Mouse (Mus musculus) intestine, embryonic 14.5 days (tissue): ENCODE results near the gene Tent5b. TPM values are rescaled to one million over a fixed set of nuclear protein-coding genes. Genes with fewer than 3 reads are reported as not detected.

Source experiments
- ATAC-seq: fragments of 200-750 bp; cut with Nextera tagmentation; replicated peaks from 2 replicates; pipeline ENCODE4 v1.8.0; 2017; ENCODE audit warnings: low read depth, moderate number of reproducible peaks, moderate TSS enrichment, moderate library complexity; ENCODE audit not compliant: low FRiP score, low TSS enrichment
- DNase-seq: peaks from one replicate; pipeline ENCODE4 v3.0.0-alpha.2; 2018; ENCODE audit warnings: low spot score
- H3K27ac ChIP-seq: fragments of 300-500 bp; sonication (generic); 2 replicates; pipeline ENCODE4 v1.5.1; 2014; ENCODE audit warnings: low read depth, mild to moderate bottlenecking, control low read depth
- H3K27me3 ChIP-seq: fragments of 300-500 bp; sonication (generic); replicated peaks from 2 replicates; pipeline ENCODE4 v1.6.1; 2014; ENCODE audit warnings: low read length, control low read depth; ENCODE audit not compliant: control insufficient read depth, insufficient read depth
- H3K36me3 ChIP-seq: fragments of 300-500 bp; sonication (generic); 2 replicates; pipeline ENCODE4 v1.6.1; 2014; ENCODE audit warnings: low read length, control low read depth; ENCODE audit not compliant: control insufficient read depth, insufficient read depth
- H3K4me1 ChIP-seq: fragments of 300-500 bp; sonication (generic); replicated peaks from 2 replicates; pipeline ENCODE4 v1.6.1; 2014; ENCODE audit warnings: low read length, control low read depth, mixed read lengths; ENCODE audit not compliant: control insufficient read depth, insufficient read depth
- H3K4me2 ChIP-seq: fragments of 300-500 bp; sonication (generic); 2 replicates; pipeline ENCODE4 v1.6.1; 2014; ENCODE audit warnings: low read length
- H3K4me3 ChIP-seq: fragments of 300-500 bp; sonication (generic); 2 replicates; pipeline ENCODE4 v1.5.1; 2014; ENCODE audit warnings: low read depth, low read length, control low read depth, mixed read lengths
- H3K9ac ChIP-seq: fragments of 300-500 bp; sonication (generic); 2 replicates; pipeline ENCODE4 v1.6.1; 2014; ENCODE audit warnings: mild to moderate bottlenecking, low read length
- H3K9me3 ChIP-seq: fragments of 300-500 bp; sonication (generic); 2 replicates; pipeline ENCODE4 v1.6.1; 2016; ENCODE audit warnings: low read length, control low read depth; ENCODE audit not compliant: control insufficient read depth
- WGBS: fragments of 180-500 bp; shearing (Covaris S2); extraction: QIAGEN DNeasy Blood & Tissue Kit; methylation state at CpG from one replicate; pipeline ENCODE4 v1.1.7; 2014; 5-methylcytosine and 5-hydroxymethylcytosine counted together
- polyA plus RNA-seq: library from polyadenylated mRNA; unstranded; fragments of >200 nt; fragmentation: Nextera tagmentation; extraction: Ambion mirVana; gene quantifications from 2 replicates; pipeline ENCODE4 v1.2.1, GENCODE M21; 2014

Gene Tent5b
- polyA plus RNA-seq, 1 experiment from 2014 or later = 0.23 TPM

DNA sequence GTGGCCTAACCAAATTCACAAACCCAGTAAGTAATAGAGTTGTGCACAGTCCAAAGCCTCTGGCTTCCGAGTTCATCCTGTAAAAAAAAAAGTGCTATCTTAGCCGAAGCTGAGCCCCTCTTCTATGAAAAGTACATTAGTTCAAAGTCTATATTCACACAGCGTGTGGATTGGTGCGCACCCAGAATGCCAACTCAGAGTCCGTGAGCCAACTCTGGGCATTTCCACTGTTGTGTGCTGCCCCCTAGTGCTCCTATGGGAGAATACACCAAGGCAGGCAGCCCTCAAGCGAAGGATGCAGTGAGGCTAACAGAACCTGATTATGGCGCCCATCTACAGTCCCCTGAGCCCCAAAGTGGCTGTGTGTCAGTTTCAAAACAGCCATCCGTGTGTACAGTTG lies 33.0 kb downstream of the Tent5b start:
- Histone ChIP-seq H3K9ac (no peak overlapping the region), H3K4me1 (no peaks in the 10 kb centered on the region), H3K9me3 (no peaks in the 10 kb centered on the region), H3K27me3 (peaks cover 4% of the 10 kb centered on the region), H3K4me2 (no peak overlapping the region), H3K27ac (no peak overlapping the region), H3K36me3 (no peaks in the 10 kb centered on the region), H3K4me3 (no peak overlapping the region)
- ATAC-seq (0 out of 2 replicates have a peak, but pooled peaks have one; percentile 23), DNase-seq (peak; percentile 84)
- 15% methylated on average over 8 of the region's 8 CpGs for WGBS

DNA sequence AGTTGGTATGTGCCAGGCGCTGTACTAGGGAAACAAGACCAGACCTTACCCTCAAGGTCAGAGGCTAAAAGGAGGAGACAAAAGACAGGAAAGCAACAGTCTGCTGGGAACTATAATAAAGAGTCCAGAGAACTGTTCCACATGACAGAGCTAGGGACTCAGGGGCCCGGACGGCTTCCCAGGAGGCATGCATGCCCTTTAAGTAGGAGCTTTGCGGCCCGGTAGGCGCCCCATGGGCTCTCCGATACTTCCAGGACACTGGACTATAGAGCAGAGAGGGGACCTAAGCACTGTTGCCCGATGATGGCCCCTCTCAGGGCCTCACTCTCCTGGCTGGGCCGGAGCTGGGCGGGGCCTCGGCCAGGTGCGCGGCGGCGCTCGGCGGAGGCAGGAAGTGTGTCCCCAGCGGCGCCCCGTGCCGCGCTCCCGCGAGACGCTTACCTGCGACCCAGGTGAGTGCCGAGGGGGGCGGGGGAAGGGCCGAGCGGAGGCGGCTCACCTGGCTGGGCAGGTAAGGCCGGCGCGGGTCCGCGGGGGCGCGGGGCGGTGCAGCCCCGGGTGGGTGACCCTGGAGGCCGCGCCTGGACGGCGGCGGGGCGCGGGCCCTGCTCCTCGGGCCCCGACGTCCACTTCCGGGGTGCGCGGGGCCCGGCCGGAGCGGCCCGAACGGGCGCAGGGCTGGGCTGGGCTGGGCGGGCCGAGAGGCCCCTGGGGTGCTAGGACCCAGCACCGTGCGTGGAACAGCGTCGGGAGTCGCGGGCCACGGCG lies 38.9 kb downstream of the Tent5b start, which contains the start of gene Kdf1:
TSS of gene Kdf1 (plus strand) at position 363 of the 768 bp plus-strand sequence.
- DNase-seq (peak; percentile 76), ATAC-seq (peak; percentile 94)
- WGBS = 4% methylated on average over 41 of the region's 69 CpGs
- Histone ChIP-seq H3K9ac (peak within 1 kb of the TSS; percentile 56), H3K9me3 (no peaks in the 10 kb centered on the region), H3K4me3 (peak within 1 kb of the TSS; percentile 48), H3K27ac (peak within 1 kb of the TSS; percentile 62), H3K36me3 (no peaks in the 10 kb centered on the region), H3K27me3 (peaks cover 37% of the 10 kb centered on the region), H3K4me2 (peak within 1 kb of the TSS; percentile 48), H3K4me1 (no peaks in the 10 kb centered on the region)

DNA sequence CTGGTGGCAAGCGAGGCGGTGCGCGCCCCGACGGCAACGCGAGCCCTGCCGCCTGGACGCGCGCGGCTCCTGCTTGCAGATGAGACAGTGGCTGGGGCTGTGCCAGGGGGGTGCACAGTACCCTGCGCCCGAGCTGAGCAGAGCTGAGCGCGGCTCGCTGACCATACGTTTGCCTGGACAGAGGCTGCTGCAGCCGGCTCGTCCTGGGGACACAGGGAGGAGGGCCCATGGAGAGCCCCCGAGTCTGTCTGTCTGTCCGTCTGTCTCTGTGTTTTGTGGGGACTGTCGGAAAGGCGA lies 39.4 kb downstream of the Tent5b start:
- WGBS = 4% methylated on average over 25 of the region's 25 CpGs
- no peaks in the 10 kb centered on the region for H3K4me1 ChIP-seq
- H3K9me3 ChIP-seq = no peaks in the 10 kb centered on the region
- DNase-seq (peak; percentile 72), ATAC-seq (peak; percentile 44)
- peak overlapping the region; percentile 56 for H3K9ac ChIP-seq
- peak overlapping the region; percentile 48 for H3K4me3 ChIP-seq
- H3K27ac ChIP-seq = peak overlapping the region; percentile 62; the same call in 1 of the 2 replicates
- peak overlapping the region; percentile 48 for H3K4me2 ChIP-seq
- H3K27me3 ChIP-seq = peaks cover 37% of the 10 kb centered on the region
- no peaks in the 10 kb centered on the region for H3K36me3 ChIP-seq

DNA sequence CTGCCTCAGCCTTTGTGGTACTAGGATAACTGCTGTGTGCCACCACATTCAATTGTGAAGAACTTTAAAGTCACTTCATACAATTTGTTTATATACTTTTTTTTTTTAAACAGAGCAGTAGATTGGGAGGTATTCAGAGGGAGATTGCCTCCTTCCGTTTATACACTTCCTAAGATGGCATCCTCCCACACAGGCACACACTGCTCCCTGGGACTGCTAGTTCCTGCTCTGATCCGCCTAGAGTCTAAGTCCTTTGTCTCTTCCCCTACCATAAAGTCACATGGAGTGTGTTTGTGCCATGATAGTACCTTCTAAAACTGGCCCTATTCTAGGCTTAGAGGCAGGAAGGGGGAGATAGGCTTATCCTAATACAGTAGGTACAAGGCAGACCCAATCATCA lies 41.6 kb downstream of the Tent5b start:
- Histone ChIP-seq H3K27ac (no peak overlapping the region), H3K4me2 (no peak overlapping the region), H3K4me1 (no peaks in the 10 kb centered on the region), H3K9me3 (0 out of 2 replicates have a peak, but pooled peaks cover 2% of the 10 kb centered on the region), H3K4me3 (no peak overlapping the region), H3K27me3 (peaks cover 37% of the 10 kb centered on the region), H3K36me3 (no peaks in the 10 kb centered on the region), H3K9ac (no peak overlapping the region)
- WGBS = 65% methylated on average over 2 of the region's 2 CpGs
- no peak for DNase-seq
- ATAC-seq = no peak

DNA sequence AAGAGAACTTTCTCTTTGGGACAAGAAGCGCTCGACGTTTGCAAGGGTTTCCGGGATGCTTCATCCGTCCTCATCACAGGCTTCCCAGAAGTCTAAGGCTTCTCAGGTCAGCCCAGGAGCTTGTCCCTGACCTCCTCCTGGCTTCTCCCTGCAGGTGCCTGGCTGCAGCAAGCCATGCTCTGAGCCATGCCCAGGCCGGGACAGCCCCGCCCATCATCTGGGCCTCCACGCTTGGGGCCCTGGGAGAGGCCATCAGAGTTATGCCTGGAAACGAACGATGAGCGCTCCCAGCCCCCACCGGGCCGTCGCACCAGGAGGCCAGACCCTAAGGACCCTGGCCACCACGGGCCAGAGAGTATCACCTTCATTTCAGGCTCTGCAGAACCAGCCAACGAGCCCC lies 47.9 kb downstream of the Tent5b start:
- H3K27me3 ChIP-seq = no peaks in the 10 kb centered on the region
- peaks cover 40% of the 10 kb centered on the region for H3K36me3 ChIP-seq
- DNase-seq (no peak), ATAC-seq (no peak; the same call in 1 of the 2 replicates)
- H3K27ac ChIP-seq = no peak overlapping the region
- H3K4me2 ChIP-seq = no peak overlapping the region
- H3K9me3 ChIP-seq = 0 out of 2 replicates have a peak, but pooled peaks cover 2% of the 10 kb centered on the region
- 67% methylated on average over 16 of the region's 16 CpGs for WGBS
- no peak overlapping the region for H3K9ac ChIP-seq
- no peak overlapping the region for H3K4me3 ChIP-seq
- H3K4me1 ChIP-seq = no peaks in the 10 kb centered on the region

DNA sequence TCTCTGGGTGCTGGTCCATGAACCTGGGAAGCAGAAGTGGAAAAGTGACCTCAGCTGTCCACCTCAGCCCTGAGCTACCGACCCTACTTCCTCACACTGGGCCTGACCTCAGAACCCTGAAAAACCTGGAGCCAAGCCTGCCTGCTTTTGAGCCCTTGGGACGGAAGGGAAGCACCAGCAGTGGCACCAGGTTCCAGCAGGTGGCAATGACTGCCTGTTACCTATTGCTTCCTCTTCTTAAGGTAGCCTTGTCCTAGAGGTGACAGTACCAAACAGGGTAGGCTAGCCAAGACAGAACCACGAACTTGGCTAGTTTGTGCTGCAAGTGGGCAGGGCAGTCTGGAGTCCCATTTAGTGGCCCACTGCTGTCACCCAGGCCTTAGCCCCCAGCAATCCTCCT lies 52.8 kb downstream of the Tent5b start:
- no peaks in the 10 kb centered on the region for H3K4me1 ChIP-seq
- H3K9me3 ChIP-seq = no peaks in the 10 kb centered on the region
- no peak overlapping the region for H3K27ac ChIP-seq
- H3K9ac ChIP-seq = no peak overlapping the region
- DNase-seq (no peak), ATAC-seq (no peak)
- H3K36me3 ChIP-seq = peaks cover 89% of the 10 kb centered on the region
- no peak overlapping the region for H3K4me3 ChIP-seq
- WGBS = 89% methylated on average over 3 of the region's 3 CpGs
- H3K4me2 ChIP-seq = no peak overlapping the region
- H3K27me3 ChIP-seq = no peaks in the 10 kb centered on the region

DNA sequence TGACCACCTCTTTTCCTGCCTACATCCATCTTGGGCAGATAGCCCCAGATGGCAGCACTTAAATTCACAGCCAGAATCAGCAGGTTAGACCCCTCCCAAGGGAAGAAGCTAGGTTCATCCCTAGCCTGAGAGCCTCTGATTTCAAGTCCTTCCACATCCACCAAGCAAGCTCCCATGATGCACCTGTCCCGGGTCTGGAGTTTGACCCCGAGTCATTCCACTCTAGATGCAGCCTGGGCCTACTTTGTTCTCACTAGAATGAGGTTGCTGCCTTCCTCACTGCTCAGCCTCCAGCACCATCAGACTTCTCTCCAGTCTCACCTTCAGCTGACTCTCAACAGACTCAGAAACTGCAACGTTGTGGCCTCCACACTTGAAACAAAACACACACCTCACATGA lies 56.1 kb downstream of the Tent5b start:
- no peak overlapping the region for H3K4me3 ChIP-seq
- no peak overlapping the region for H3K4me2 ChIP-seq
- DNase-seq (no peak), ATAC-seq (no peak)
- H3K9ac ChIP-seq = no peak overlapping the region
- no peak overlapping the region for H3K27ac ChIP-seq
- WGBS = 80% methylated on average over 3 of the region's 3 CpGs
- peaks cover 96% of the 10 kb centered on the region for H3K36me3 ChIP-seq
- H3K27me3 ChIP-seq = no peaks in the 10 kb centered on the region
- H3K9me3 ChIP-seq = no peaks in the 10 kb centered on the region
- no peaks in the 10 kb centered on the region for H3K4me1 ChIP-seq

DNA sequence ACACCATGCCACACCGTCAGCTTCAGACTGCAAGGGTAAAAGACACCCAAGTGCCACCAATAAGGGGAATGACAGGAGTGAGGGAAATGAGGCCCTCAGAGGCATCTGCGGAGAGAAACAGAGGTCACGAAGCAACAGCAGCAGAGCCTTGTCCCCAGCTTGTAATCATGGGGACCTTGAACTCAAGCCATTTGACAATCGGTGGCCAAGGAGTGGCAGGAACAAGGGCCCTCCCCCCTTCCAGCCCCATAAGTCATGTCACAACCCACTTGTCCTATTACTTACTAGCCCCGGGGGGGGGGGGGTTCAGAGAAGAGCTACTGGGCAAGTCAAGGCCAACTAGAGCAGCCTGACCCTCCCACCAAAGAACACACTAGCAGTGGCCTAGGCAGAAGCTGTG lies 56.7 kb downstream of the Tent5b start:
- H3K27ac ChIP-seq = no peak overlapping the region
- H3K4me1 ChIP-seq = no peaks in the 10 kb centered on the region
- ATAC-seq (no peak), DNase-seq (no peak)
- no peak overlapping the region for H3K4me2 ChIP-seq
- no peak overlapping the region for H3K4me3 ChIP-seq
- WGBS = 91% methylated on average over 5 of the region's 5 CpGs
- no peaks in the 10 kb centered on the region for H3K9me3 ChIP-seq
- peaks cover 90% of the 10 kb centered on the region for H3K36me3 ChIP-seq
- H3K27me3 ChIP-seq = no peaks in the 10 kb centered on the region
- no peak overlapping the region for H3K9ac ChIP-seq
